Mouse (Mus musculus): ENCODE measurements around the gene Cdc42ep1. TPM values are rescaled to one million over a fixed set of nuclear protein-coding genes. Genes with fewer than 3 reads are reported as not detected.

Cdc42ep1 gene
- polyA plus RNA-seq, 1 experiment, result 0.04 TPM

- H3K4me1 ChIP-seq (ENCODE audit: control insufficient read depth), result peaks cover 11% of the 10 kb centered on the region
- peaks cover 3% of the 10 kb centered on the region; the same call in 1 of the 2 replicates for H3K9me3 ChIP-seq (ENCODE audit: control insufficient read depth, low read length)
- H3K27me3 ChIP-seq (ENCODE audit: control insufficient read depth), result peaks cover 58% of the 10 kb centered on the region
- no peak overlapping the region for H3K4me3 ChIP-seq (replicated peaks)
- no peaks in the 10 kb centered on the region for H3K36me3 ChIP-seq (ENCODE audit: control insufficient read depth)
- TF ChIP-seq TAL1 (IDR thresholded peaks at IDR 0.05; ENCODE audit: low read length) (no peak), GATA1 (IDR thresholded peaks at IDR 0.05; ENCODE audit: low read length) (no peak)
Observed at GRCm38 (mm10) chr15:78804326-78804725, 38.1 kb upstream of the Cdc42ep1 start.

GRCm38 (mm10) chr15:78805351-78805750 lies 37.1 kb upstream of the Cdc42ep1 start:
- peaks cover 56% of the 10 kb centered on the region for H3K27me3 ChIP-seq (ENCODE audit: control insufficient read depth)
- no peak for TF ChIP-seq TAL1 (IDR thresholded peaks at IDR 0.05; ENCODE audit: low read length)
- H3K36me3 ChIP-seq (ENCODE audit: control insufficient read depth), result no peaks in the 10 kb centered on the region
- peaks cover 11% of the 10 kb centered on the region for H3K4me1 ChIP-seq (ENCODE audit: control insufficient read depth)
- peaks cover 3% of the 10 kb centered on the region; the same call in 1 of the 2 replicates for H3K9me3 ChIP-seq (ENCODE audit: control insufficient read depth, low read length)
- no peak overlapping the region for H3K4me3 ChIP-seq (replicated peaks)

- TF ChIP-seq GATA1 (IDR thresholded peaks at IDR 0.05; ENCODE audit: low read length) (no peak), TAL1 (IDR thresholded peaks at IDR 0.05; ENCODE audit: low read length) (no peak)
- Histone ChIP-seq H3K27me3 (ENCODE audit: control insufficient read depth) (peaks cover 45% of the 10 kb centered on the region), H3K4me3 (replicated peaks) (no peak overlapping the region), H3K9me3 (ENCODE audit: control insufficient read depth, low read length) (peaks cover 3% of the 10 kb centered on the region; the same call in 1 of the 2 replicates), H3K4me1 (ENCODE audit: control insufficient read depth) (peaks cover 11% of the 10 kb centered on the region), H3K36me3 (ENCODE audit: control insufficient read depth) (no peaks in the 10 kb centered on the region)
Observed at GRCm38 (mm10) chr15:78806614-78807013, 35.8 kb upstream of the Cdc42ep1 start.

GRCm38 (mm10) chr15:78807141-78807540 lies 35.3 kb upstream of the Cdc42ep1 start:
- H3K27me3 ChIP-seq (ENCODE audit: control insufficient read depth), result peaks cover 40% of the 10 kb centered on the region
- TF ChIP-seq TAL1 (IDR thresholded peaks at IDR 0.05; ENCODE audit: low read length) (no peak), GATA1 (IDR thresholded peaks at IDR 0.05; ENCODE audit: low read length) (no peak)

GRCm38 (mm10) chr15:78808980-78809379 lies 33.4 kb upstream of the Cdc42ep1 start:
- Histone ChIP-seq H3K36me3 (ENCODE audit: control insufficient read depth) (no peaks in the 10 kb centered on the region), H3K4me1 (ENCODE audit: control insufficient read depth) (no peaks in the 10 kb centered on the region), H3K27me3 (ENCODE audit: control insufficient read depth) (peaks cover 22% of the 10 kb centered on the region), H3K4me3 (replicated peaks) (no peak overlapping the region), H3K9me3 (ENCODE audit: control insufficient read depth, low read length) (no peaks in the 10 kb centered on the region)
- no peak for TF ChIP-seq TAL1 (IDR thresholded peaks at IDR 0.05; ENCODE audit: low read length)
- no peak for TF ChIP-seq GATA1 (IDR thresholded peaks at IDR 0.05; ENCODE audit: low read length)

More at GRCm38 (mm10) chr15:78807141-78807540, 35.3 kb upstream of the Cdc42ep1 start:
- Histone ChIP-seq H3K4me3 (replicated peaks) (no peak overlapping the region), H3K9me3 (ENCODE audit: control insufficient read depth, low read length) (peaks cover 3% of the 10 kb centered on the region; the same call in 1 of the 2 replicates), H3K4me1 (ENCODE audit: control insufficient read depth) (peaks cover 11% of the 10 kb centered on the region), H3K36me3 (ENCODE audit: control insufficient read depth) (no peaks in the 10 kb centered on the region)

- Histone ChIP-seq H3K9me3 (ENCODE audit: control insufficient read depth, low read length) (no peaks in the 10 kb centered on the region), H3K36me3 (ENCODE audit: control insufficient read depth) (no peaks in the 10 kb centered on the region), H3K27me3 (ENCODE audit: control insufficient read depth) (peaks cover 14% of the 10 kb centered on the region), H3K4me3 (replicated peaks) (no peak overlapping the region), H3K4me1 (ENCODE audit: control insufficient read depth) (no peaks in the 10 kb centered on the region)
- no peak for TF ChIP-seq TAL1 (IDR thresholded peaks at IDR 0.05; ENCODE audit: low read length)
- TF ChIP-seq GATA1 (IDR thresholded peaks at IDR 0.05; ENCODE audit: low read length), result no peak
Observed at GRCm38 (mm10) chr15:78809739-78810138, 32.7 kb upstream of the Cdc42ep1 start.

- Histone ChIP-seq H3K4me1 (ENCODE audit: control insufficient read depth) (no peaks in the 10 kb centered on the region), H3K4me3 (replicated peaks) (no peak overlapping the region), H3K9me3 (ENCODE audit: control insufficient read depth, low read length) (no peaks in the 10 kb centered on the region), H3K36me3 (ENCODE audit: control insufficient read depth) (no peaks in the 10 kb centered on the region), H3K27me3 (ENCODE audit: control insufficient read depth) (peaks cover 10% of the 10 kb centered on the region)
- TF ChIP-seq TAL1 (IDR thresholded peaks at IDR 0.05; ENCODE audit: low read length) (no peak), GATA1 (IDR thresholded peaks at IDR 0.05; ENCODE audit: low read length) (no peak)
Observed at GRCm38 (mm10) chr15:78810146-78810545, 32.3 kb upstream of the Cdc42ep1 start.

- peaks cover 8% of the 10 kb centered on the region for H3K4me1 ChIP-seq (ENCODE audit: control insufficient read depth)
- no peaks in the 10 kb centered on the region for H3K27me3 ChIP-seq (ENCODE audit: control insufficient read depth)
- no peaks in the 10 kb centered on the region for H3K36me3 ChIP-seq (ENCODE audit: control insufficient read depth)
- TF ChIP-seq GATA1 (IDR thresholded peaks at IDR 0.05; ENCODE audit: low read length) (no peak), TAL1 (IDR thresholded peaks at IDR 0.05; ENCODE audit: low read length) (no peak)
- no peaks in the 10 kb centered on the region for H3K9me3 ChIP-seq (ENCODE audit: control insufficient read depth, low read length)
- H3K4me3 ChIP-seq (replicated peaks), result no peak overlapping the region
Observed at GRCm38 (mm10) chr15:78813603-78814002, 28.8 kb upstream of the Cdc42ep1 start.

- no peak overlapping the region for H3K4me3 ChIP-seq (replicated peaks)
Observed at GRCm38 (mm10) chr15:78815314-78816073, 26.9 kb upstream of the Cdc42ep1 start.

More at GRCm38 (mm10) chr15:78815314-78816073, 26.9 kb upstream of the Cdc42ep1 start:
- TF ChIP-seq TAL1 (IDR thresholded peaks at IDR 0.05; ENCODE audit: low read length), result no peak
- TF ChIP-seq GATA1 (IDR thresholded peaks at IDR 0.05; ENCODE audit: low read length), result no peak
- Histone ChIP-seq H3K27me3 (ENCODE audit: control insufficient read depth) (peaks cover 1% of the 10 kb centered on the region; the same call in 1 of the 2 replicates), H3K9me3 (ENCODE audit: control insufficient read depth, low read length) (no peaks in the 10 kb centered on the region), H3K36me3 (ENCODE audit: control insufficient read depth) (no peaks in the 10 kb centered on the region), H3K4me1 (ENCODE audit: control insufficient read depth) (peaks cover 8% of the 10 kb centered on the region)
